Mouse (Mus musculus) midbrain, embryonic 13.5 days (tissue): ENCODE measurements around the gene Smim11. TPM values are rescaled to one million over a fixed set of nuclear protein-coding genes. Genes with fewer than 3 reads are reported as not detected.
A peak's percentile ranks its signal among the peaks of the same experiment; 100 is the strongest.

Experiments used
- ATAC-seq: fragments of 200-750 bp; cut with Nextera tagmentation; 2 replicates; pipeline ENCODE4 v1.8.0; 2017; ENCODE audit warnings: mild to moderate bottlenecking, moderate TSS enrichment, moderate library complexity
- H3K27ac ChIP-seq: fragments of 300-500 bp; sonication (generic); 2 replicates; pipeline ENCODE4 v1.5.1; 2015; ENCODE audit warnings: inconsistent platforms, mild to moderate bottlenecking, moderate library complexity
- H3K27me3 ChIP-seq: fragments of 300-500 bp; sonication (generic); 2 replicates; pipeline ENCODE4 v1.6.1; 2015; ENCODE audit warnings: mild to moderate bottlenecking, inconsistent platforms
- H3K36me3 ChIP-seq: fragments of 300-500 bp; sonication (generic); 2 replicates; pipeline ENCODE4 v1.6.1; 2015; ENCODE audit warnings: mild to moderate bottlenecking, inconsistent platforms
- H3K4me1 ChIP-seq: fragments of 300-500 bp; sonication (generic); replicated peaks from 2 replicates; pipeline ENCODE4 v1.6.1; 2015; ENCODE audit warnings: inconsistent platforms
- H3K4me2 ChIP-seq: fragments of 300-500 bp; sonication (generic); replicated peaks from 2 replicates; pipeline ENCODE4 v1.6.1; 2015; ENCODE audit warnings: moderate library complexity, mild to moderate bottlenecking, inconsistent platforms
- H3K4me3 ChIP-seq: fragments of 300-500 bp; sonication (generic); replicated peaks from 2 replicates; pipeline ENCODE4 v1.5.1; 2015; ENCODE audit warnings: mild to moderate bottlenecking, inconsistent platforms
- H3K9ac ChIP-seq: fragments of 300-500 bp; sonication (generic); replicated peaks from 2 replicates; pipeline ENCODE4 v1.6.1; 2015; ENCODE audit warnings: mild to moderate bottlenecking, inconsistent platforms
- H3K9me3 ChIP-seq: fragments of 300-500 bp; sonication (generic); 2 replicates; pipeline ENCODE4 v1.6.1; 2016; ENCODE audit warnings: mild to moderate bottlenecking, inconsistent platforms
- WGBS: fragments of 180-500 bp; shearing (Covaris S2); methylation state at CpG from one replicate; pipeline ENCODE4 v1.1.7; 2015; 5-methylcytosine and 5-hydroxymethylcytosine counted together
- polyA plus RNA-seq: library from polyadenylated mRNA; unstranded; fragments of >200 nt; fragmentation: Nextera tagmentation; extraction: Ambion mirVana; gene quantifications from 2 replicates; pipeline ENCODE4 v1.2.1, GENCODE M21; 2015

Gene Smim11
- polyA plus RNA-seq, 1 experiment from 2014 or later = 109 TPM

DNA sequence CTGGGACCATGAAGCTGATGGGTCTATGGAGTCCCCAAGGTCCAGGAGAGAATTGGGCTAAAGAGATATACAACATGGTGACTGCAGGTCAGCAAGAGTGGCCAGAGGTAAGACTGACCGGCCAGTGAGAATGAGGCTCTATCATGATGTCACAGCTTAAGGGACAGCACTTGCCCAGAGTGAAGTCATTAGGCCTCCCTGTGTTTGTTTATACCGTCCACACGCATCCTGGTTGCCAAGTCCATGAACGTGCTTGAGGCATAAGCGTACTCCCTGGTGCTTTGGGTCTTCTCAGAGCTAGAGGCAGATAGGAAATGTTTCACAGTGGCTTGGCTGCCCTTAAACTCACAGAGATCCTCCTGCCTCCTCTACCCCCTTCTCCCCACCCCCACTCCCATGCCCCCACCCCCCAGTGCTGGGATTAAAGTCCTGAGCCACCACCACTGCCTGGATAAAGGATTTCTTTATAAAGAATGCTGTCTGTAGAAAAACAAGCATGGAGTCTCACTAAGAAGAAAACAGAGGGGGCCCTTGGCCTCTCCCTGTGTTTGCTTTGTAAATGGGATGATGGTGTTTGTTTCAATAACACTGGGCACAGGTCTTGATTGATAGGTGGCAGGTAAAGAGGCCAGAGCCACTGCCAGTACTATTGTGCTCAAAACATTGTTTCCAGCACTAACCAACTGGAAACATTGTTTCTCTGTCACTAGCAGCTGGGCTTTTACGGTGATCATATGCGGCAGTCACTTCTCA lies 23.4 kb downstream of the Smim11 start:
- Histone ChIP-seq H3K4me3 (no peak overlapping the region), H3K36me3 (no peaks in the 10 kb centered on the region), H3K4me1 (peaks cover 23% of the 10 kb centered on the region), H3K4me2 (no peak overlapping the region), H3K27me3 (no peaks in the 10 kb centered on the region), H3K9me3 (no peaks in the 10 kb centered on the region), H3K9ac (no peak overlapping the region), H3K27ac (no peak overlapping the region)
- peak; percentile 53 for ATAC-seq
- WGBS = 27% methylated on average over 7 of the region's 7 CpGs

DNA sequence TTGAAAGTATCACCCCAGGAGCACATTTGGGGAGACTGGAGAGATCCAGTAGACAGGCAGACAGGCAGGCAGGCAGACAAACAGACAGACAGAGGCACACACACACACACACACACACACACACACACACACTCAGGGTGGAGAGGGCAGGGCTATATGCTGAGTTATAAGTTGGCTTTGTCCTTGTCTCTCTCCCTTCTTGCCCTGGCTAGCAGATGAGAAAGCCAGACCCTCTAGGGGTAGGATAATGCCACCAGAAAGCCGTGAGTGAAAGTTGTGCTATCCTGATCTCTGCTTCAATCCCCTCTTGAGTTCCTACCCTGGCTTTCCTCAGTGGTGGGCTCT lies 23.9 kb downstream of the Smim11 start:
- 6% methylated on average over 1 of the region's 1 CpGs for WGBS
- Histone ChIP-seq H3K4me3 (no peak overlapping the region), H3K36me3 (no peaks in the 10 kb centered on the region), H3K27ac (no peak overlapping the region), H3K4me1 (peaks cover 23% of the 10 kb centered on the region), H3K27me3 (no peaks in the 10 kb centered on the region), H3K9ac (no peak overlapping the region), H3K9me3 (no peaks in the 10 kb centered on the region), H3K4me2 (no peak overlapping the region)
- peak; percentile 56; the same call in 1 of the 2 replicates for ATAC-seq

DNA sequence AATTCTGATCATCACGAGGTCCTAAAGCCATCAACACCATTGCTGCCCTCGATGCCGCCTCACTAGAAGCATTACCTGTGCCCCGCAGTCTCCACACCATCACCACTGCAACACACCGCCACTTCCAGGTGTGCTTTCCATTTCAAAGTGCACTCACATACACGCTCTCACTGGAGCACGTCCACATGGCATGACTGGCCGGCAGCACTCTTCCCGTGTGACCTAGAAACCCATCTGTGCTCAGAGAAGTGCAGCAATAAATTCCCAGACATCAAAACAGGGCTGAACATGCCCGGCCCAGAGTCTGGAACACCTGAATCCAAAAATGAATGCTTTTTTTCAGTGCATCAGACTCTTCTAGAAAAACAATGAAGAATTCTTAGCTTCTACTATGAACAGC lies 26.8 kb downstream of the Smim11 start:
- Histone ChIP-seq H3K36me3 (no peaks in the 10 kb centered on the region), H3K27ac (no peak overlapping the region), H3K4me2 (no peak overlapping the region), H3K9me3 (no peaks in the 10 kb centered on the region), H3K9ac (no peak overlapping the region), H3K4me3 (no peak overlapping the region), H3K27me3 (no peaks in the 10 kb centered on the region; the same call in 1 of the 2 replicates), H3K4me1 (peaks cover 28% of the 10 kb centered on the region)
- WGBS = 92% methylated on average over 10 of the region's 10 CpGs
- no peak for ATAC-seq

DNA sequence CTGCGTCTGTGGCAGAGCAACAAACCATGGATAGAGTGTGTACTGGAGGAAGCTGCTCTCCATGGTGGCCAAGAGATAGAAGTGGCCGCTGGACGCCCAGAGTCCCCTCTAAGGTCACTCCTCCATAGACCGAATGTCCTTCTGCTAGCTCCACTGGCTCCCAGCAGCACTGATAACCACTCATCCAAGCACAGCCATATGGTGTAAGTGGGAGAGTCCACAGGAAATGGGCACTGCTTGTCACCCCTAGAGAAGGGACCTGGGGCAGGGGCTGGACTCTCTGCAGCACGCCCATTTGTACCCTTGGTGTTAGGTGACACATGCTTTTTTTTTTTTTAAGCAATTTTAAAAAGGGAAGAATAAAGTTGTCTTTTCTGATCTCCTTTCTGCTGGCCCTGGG lies 29.9 kb downstream of the Smim11 start:
- no peak for ATAC-seq
- H3K4me2 ChIP-seq = no peak overlapping the region
- H3K9me3 ChIP-seq = no peaks in the 10 kb centered on the region
- peaks cover 11% of the 10 kb centered on the region; the same call in 1 of the 2 replicates for H3K4me1 ChIP-seq
- H3K36me3 ChIP-seq = no peaks in the 10 kb centered on the region
- H3K27ac ChIP-seq = no peak overlapping the region
- no peak overlapping the region for H3K4me3 ChIP-seq
- no peak overlapping the region for H3K9ac ChIP-seq
- 88% methylated on average over 5 of the region's 5 CpGs for WGBS
- H3K27me3 ChIP-seq = peaks cover 11% of the 10 kb centered on the region

DNA sequence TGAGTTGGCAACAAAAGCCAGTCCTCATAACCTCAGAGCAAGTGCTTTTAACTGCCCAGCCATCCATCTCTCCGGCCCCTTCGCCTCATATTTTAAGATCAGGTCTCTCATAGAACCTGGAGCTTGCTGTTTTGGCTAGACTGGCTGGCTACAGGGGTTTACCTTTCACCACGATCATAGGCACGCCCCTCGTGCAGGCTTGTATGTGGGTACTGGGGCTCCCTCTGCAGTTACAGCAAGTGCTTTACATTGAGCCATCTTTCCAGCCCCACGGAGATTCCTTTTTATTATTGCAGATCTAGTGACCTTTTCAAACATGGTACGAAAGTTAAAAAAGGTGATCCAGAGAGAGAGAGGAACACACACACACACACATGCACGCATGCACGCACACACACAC lies 33.5 kb downstream of the Smim11 start:
- H3K9ac ChIP-seq = no peak overlapping the region
- no peak for ATAC-seq
- H3K4me3 ChIP-seq = no peak overlapping the region
- no peak overlapping the region for H3K27ac ChIP-seq
- WGBS = 69% methylated on average over 9 of the region's 9 CpGs
- no peak overlapping the region for H3K4me2 ChIP-seq
- H3K27me3 ChIP-seq = peaks cover 13% of the 10 kb centered on the region
- no peaks in the 10 kb centered on the region for H3K36me3 ChIP-seq
- peaks cover 10% of the 10 kb centered on the region; the same call in 1 of the 2 replicates for H3K4me1 ChIP-seq
- H3K9me3 ChIP-seq = no peaks in the 10 kb centered on the region

DNA sequence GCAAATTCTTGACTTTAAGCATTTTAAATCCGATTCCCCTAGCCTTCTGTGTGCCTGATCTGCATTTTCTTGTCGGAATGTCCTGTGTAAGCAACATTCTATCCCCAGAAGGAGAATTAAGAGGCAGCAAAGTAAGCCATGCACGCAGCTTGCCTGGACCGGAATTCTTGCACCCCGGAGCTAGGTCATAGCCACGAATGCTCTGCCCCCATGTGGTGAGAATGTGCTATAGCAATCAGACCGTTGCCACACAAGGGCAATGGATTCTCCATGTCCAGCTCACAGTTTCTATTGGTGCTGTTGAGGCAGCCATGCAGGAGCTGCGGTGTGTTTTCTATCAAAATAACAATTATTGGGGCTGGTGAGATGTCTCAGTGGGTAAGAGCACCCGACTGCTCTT lies 35.2 kb downstream of the Smim11 start:
- no peaks in the 10 kb centered on the region for H3K36me3 ChIP-seq
- H3K4me2 ChIP-seq = no peak overlapping the region
- 6% methylated on average over 9 of the region's 9 CpGs for WGBS
- no peaks in the 10 kb centered on the region for H3K9me3 ChIP-seq
- H3K27me3 ChIP-seq = peaks cover 13% of the 10 kb centered on the region
- ATAC-seq = 0 out of 2 replicates have a peak, but pooled peaks have one; percentile 35
- no peak overlapping the region for H3K4me3 ChIP-seq
- no peak overlapping the region for H3K27ac ChIP-seq
- peaks cover 22% of the 10 kb centered on the region for H3K4me1 ChIP-seq
- no peak overlapping the region for H3K9ac ChIP-seq

DNA sequence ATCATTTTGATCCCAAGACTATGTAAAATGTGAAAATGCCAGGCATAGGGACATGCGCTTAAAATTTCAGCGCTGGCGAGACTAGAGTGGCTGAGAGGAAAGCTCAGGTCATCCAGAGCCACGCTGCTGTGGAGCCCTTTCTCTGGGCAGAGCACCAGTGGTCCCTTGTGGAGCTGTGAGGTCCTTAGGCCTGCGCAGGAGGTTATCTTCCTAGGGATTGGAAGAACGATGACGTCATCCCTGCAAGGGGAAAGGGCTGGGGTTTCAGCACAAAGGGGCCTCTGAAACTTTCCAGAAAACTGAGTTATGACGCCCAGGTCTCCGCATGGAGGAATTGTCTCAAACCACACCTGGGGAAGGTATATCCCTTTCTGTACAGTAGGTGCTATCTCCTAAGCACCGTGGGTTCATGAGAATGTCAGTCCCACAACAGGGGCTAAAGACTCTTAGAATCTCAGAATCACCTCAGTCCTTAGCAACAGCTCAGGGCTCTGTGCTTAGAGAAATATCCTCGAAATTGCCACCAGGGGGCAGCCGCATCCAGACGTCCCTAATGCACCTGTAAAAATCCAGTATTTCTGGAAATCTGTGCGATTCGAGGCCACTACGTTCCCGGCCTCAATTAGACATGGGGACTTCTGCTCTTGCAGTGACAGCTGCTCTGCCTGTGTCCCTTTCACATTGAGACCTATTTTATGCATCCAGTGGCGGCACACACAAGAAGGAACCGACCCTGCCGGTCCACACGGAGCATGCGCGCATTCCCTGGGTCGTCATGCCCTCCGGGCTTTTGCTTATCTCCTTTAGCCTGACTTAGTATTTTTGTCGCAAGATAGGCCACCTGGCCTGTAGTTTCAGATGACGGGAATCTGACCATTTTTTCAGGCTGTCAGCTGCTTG lies 39.8 kb downstream of the Smim11 start:
- Histone ChIP-seq H3K4me2 (peak overlapping the region; percentile 57), H3K4me3 (peak overlapping the region; percentile 33), H3K36me3 (no peaks in the 10 kb centered on the region), H3K27ac (no peak overlapping the region), H3K9me3 (no peaks in the 10 kb centered on the region), H3K9ac (no peak overlapping the region; the same call in 1 of the 2 replicates), H3K27me3 (0 out of 2 replicates have a peak, but pooled peaks cover 3% of the 10 kb centered on the region), H3K4me1 (peaks cover 17% of the 10 kb centered on the region)
- 26% methylated on average over 27 of the region's 27 CpGs for WGBS
- ATAC-seq = peak; percentile 80

DNA sequence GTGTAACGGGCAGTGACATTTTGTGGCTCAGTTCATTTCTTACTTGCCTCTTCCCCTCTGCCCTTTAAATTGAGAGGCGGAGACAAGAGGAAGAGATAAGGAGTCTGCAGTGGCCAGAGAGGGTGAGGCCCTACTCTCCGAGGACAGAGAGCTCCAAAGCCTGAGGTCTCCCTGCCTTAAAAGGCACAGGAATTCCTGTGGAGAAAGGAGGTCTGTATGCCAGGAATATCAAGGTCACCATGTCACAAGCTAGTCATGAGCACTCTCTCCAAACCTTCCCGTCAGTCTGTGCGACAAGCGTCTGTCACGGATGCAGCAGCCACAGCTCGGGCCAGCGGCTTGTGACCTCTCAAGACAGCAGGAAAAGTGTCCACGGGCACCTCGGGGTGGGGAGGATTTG lies 44.1 kb downstream of the Smim11 start:
- H3K4me2 ChIP-seq = no peak overlapping the region
- H3K27ac ChIP-seq = no peak overlapping the region
- H3K36me3 ChIP-seq = no peaks in the 10 kb centered on the region
- H3K4me1 ChIP-seq = peaks cover 19% of the 10 kb centered on the region
- H3K27me3 ChIP-seq = no peaks in the 10 kb centered on the region
- H3K4me3 ChIP-seq = no peak overlapping the region
- WGBS = 68% methylated on average over 11 of the region's 11 CpGs
- no peak overlapping the region for H3K9ac ChIP-seq
- H3K9me3 ChIP-seq = no peaks in the 10 kb centered on the region
- no peak for ATAC-seq

DNA sequence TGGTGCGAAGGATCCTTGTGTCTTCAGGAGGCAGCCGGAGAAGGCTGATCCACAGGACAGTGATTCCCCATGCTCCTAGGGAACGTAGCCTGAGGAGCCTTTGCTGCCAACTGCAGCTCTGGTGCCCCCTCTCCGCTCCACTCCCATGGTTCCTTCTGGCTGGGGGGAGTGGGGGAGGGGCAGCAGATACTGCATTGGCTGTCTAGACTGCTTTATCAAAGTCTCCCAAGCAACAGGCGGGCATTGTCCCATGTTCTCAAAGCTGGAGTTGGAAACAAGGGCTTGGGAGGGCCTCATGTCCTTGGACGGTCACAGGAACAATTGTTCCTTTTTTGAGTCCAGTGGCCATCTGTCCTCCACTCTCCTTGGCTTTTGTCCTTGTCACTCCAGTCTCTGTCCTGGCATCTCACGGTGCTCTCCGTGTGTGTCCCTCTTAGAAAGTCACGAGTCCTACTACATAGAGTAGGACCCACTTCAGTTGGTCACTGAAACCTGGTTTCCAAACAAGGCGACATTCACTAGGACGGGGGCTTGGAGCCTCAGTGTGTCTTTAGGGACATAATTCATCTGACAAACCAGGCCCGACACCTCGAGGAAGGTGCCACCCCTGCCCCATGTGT lies 45.3 kb downstream of the Smim11 start:
- Histone ChIP-seq H3K36me3 (no peaks in the 10 kb centered on the region), H3K4me3 (no peak overlapping the region), H3K9me3 (no peaks in the 10 kb centered on the region), H3K4me1 (peaks cover 8% of the 10 kb centered on the region), H3K27me3 (no peaks in the 10 kb centered on the region), H3K9ac (no peak overlapping the region), H3K27ac (no peak overlapping the region), H3K4me2 (no peak overlapping the region)
- ATAC-seq = no peak
- WGBS = 55% methylated on average over 13 of the region's 13 CpGs

DNA sequence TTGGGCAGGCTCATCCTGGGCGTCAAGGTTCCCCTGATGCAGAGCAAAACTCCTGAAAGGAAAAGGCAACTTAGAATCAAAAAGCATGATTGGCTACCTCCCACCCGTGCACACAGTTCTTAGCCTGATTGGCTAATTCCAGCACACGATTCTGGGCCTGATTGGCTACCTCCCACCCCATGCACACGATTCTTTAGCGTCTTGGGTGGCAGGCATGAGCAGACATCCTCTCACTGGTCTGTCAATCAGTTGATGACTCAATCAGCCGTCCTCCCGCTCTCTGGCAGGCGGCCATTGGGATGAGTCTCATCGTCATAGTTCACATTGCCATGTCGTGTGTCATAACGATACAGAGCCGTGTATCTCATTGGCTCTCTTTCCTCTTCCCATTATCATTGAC lies 47.9 kb downstream of the Smim11 start:
- Histone ChIP-seq H3K9me3 (no peaks in the 10 kb centered on the region), H3K4me2 (no peak overlapping the region), H3K4me3 (no peak overlapping the region), H3K9ac (no peak overlapping the region), H3K36me3 (no peaks in the 10 kb centered on the region), H3K4me1 (peaks cover 8% of the 10 kb centered on the region), H3K27me3 (no peaks in the 10 kb centered on the region), H3K27ac (no peak overlapping the region)
- WGBS = 74% methylated on average over 12 of the region's 12 CpGs
- ATAC-seq = peak; percentile 70

DNA sequence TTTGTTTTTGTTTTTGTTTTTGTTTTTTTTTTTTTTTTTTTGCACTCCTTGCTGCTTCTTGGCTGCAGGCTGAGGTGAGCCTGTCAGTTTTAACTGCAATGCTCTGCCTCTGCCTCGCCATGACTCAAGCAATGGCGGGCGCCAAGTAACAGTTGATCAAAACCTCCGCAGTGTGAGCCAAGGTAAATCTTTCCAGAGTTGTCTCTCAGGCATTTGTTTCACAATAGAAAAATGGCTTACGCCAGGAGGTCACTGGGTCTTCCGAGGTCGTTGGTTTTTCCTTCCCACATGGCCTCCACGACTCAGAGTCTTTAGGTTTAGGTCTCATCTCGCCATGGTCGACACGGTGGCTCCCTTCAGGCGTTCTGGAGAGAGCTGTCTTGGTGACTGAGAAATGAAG lies 52.2 kb downstream of the Smim11 start:
- peaks cover 7% of the 10 kb centered on the region; the same call in 1 of the 2 replicates for H3K27me3 ChIP-seq
- no peak overlapping the region for H3K4me3 ChIP-seq
- no peak for ATAC-seq
- no peak overlapping the region for H3K27ac ChIP-seq
- no peak overlapping the region for H3K9ac ChIP-seq
- WGBS = 89% methylated on average over 12 of the region's 12 CpGs
- no peaks in the 10 kb centered on the region for H3K9me3 ChIP-seq
- peaks cover 12% of the 10 kb centered on the region for H3K4me1 ChIP-seq
- no peak overlapping the region for H3K4me2 ChIP-seq
- no peaks in the 10 kb centered on the region for H3K36me3 ChIP-seq

DNA sequence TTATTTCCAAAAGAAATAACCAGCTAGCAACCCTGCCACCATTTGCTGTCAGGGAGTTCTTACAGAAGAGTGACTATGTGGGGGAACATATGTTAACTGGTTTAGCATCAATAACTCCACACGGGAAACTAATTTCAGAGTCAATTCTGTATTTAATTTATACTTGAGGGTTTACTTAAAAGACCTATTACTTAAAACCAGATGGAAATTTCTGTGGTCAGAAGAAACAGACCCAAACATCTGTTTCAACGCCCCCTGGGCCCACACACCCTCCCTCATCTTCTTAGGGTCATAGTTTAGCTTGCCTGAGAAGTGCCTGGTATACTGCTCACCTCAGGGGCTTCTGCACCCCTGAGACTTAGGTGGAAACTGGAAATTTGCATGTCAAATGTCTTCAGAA lies 52.8 kb downstream of the Smim11 start:
- Histone ChIP-seq H3K4me2 (no peak overlapping the region), H3K27me3 (peaks cover 7% of the 10 kb centered on the region; the same call in 1 of the 2 replicates), H3K9ac (no peak overlapping the region), H3K4me1 (peaks cover 16% of the 10 kb centered on the region), H3K4me3 (no peak overlapping the region), H3K36me3 (no peaks in the 10 kb centered on the region), H3K9me3 (no peaks in the 10 kb centered on the region), H3K27ac (no peak overlapping the region)
- 80% methylated on average over 2 of the region's 2 CpGs for WGBS
- ATAC-seq = no peak
